Mouse (Mus musculus) ES-Bruce4 (cell line): ENCODE measurements around the gene Spatc1l.

ENCODE experiments used
- CTCF ChIP-seq: IDR thresholded peaks from one replicate; pipeline ENCODE4 v1.8.1; 2011; ENCODE audit warnings: low read depth, low read length
- POLR2A ChIP-seq: IDR thresholded peaks from one replicate; pipeline ENCODE4 v1.8.1; 2011; ENCODE audit warnings: low read length; ENCODE audit not compliant: insufficient read depth

- TF ChIP-seq POLR2A (no peak), CTCF (no peak)
Measured at GRCm38 (mm10) chr10:76554061-76554460, 8.0 kb upstream of the Spatc1l start.
